Mouse (Mus musculus): ENCODE results near the gene Tmem29. TPM values are rescaled to one million over a fixed set of nuclear protein-coding genes. Genes with fewer than 3 reads are reported as not detected.
"Not testable (repeated sequence)": the region's sequence is repeated elsewhere in the genome, so short reads cannot be mapped to it uniquely, and the experiment has no call there.

Tmem29 gene
- total and polyA plus RNA-seq, 2 experiments from 2014 or later, result 0.92 to 9.3 TPM

DNA sequence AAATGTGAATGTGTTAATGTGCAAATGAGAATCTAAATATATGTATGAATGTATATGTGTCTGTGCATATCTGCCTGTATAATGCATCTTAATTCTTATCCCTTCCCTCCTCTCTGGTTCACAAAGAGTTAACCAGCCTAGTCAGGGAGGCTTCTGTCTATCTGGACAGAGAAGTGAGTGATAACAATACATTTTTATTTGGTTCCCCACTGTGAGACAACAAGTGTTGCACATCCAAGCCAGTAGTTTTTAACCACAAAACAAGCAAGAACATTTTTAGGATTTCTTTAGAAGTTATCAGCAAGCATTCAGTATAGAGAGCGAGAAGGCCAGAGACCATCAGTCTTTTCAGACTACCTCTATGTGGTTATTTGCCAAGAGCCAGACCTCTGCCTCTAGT lies 12.5 kb upstream of the Tmem29 start:
- no peak for DNase-seq (ENCODE audit: low spot score)
- TF ChIP-seq CTCF (IDR thresholded peaks at IDR 0.05; ENCODE audit: low read depth) (no peak), EP300 (IDR thresholded peaks at IDR 0.05; ENCODE audit: low read depth) (no peak)
- Histone ChIP-seq H3K9ac (replicated peaks; ENCODE audit: low read depth, low read length) (no peak overlapping the region), H3K27ac (ENCODE audit: low read depth) (no peak overlapping the region), H3K4me3 (ENCODE audit: low read depth, low read length) (no peak overlapping the region), H3K27me3 (ENCODE audit: control insufficient read depth, insufficient read depth, low read length) (no peaks in the 10 kb centered on the region), H3K4me2 (ENCODE audit: low read depth, low read length) (no peak overlapping the region), H3K4me1 (ENCODE audit: control insufficient read depth, insufficient read depth) (no peaks in the 10 kb centered on the region), H3K9me3 (replicated peaks; ENCODE audit: control insufficient read depth, low read length) (no peaks in the 10 kb centered on the region), H3K36me3 (replicated peaks; ENCODE audit: control insufficient read depth, insufficient read depth, low read length) (no peaks in the 10 kb centered on the region)
- ATAC-seq (ENCODE audit: insufficient read depth, low read depth), result no peak
- 60% methylated on average over 1 of the region's 1 CpGs for WGBS

- no peak for TF ChIP-seq EP300 (IDR thresholded peaks at IDR 0.05; ENCODE audit: low read depth)
- no peak for TF ChIP-seq CTCF (IDR thresholded peaks at IDR 0.05; ENCODE audit: low read depth)
- WGBS, result 66% methylated on average over 2 of the region's 2 CpGs
- H3K27me3 ChIP-seq (ENCODE audit: control insufficient read depth, insufficient read depth, low read length), result no peaks in the 10 kb centered on the region
- no peak overlapping the region for H3K4me3 ChIP-seq (ENCODE audit: low read depth, low read length)
- H3K36me3 ChIP-seq (replicated peaks; ENCODE audit: control insufficient read depth, insufficient read depth, low read length), result no peaks in the 10 kb centered on the region
- no peak overlapping the region for H3K4me2 ChIP-seq (ENCODE audit: low read depth, low read length)
- no peak for ATAC-seq (ENCODE audit: insufficient read depth, low read depth)
- no peak for DNase-seq (ENCODE audit: low spot score)
- no peaks in the 10 kb centered on the region for H3K4me1 ChIP-seq (ENCODE audit: control insufficient read depth, insufficient read depth)
- H3K27ac ChIP-seq (ENCODE audit: low read depth), result no peak overlapping the region
- no peaks in the 10 kb centered on the region for H3K9me3 ChIP-seq (replicated peaks; ENCODE audit: control insufficient read depth, low read length)
- H3K9ac ChIP-seq (replicated peaks; ENCODE audit: low read depth, low read length), result no peak overlapping the region
These were observed 9.3 kb upstream of the Tmem29 start for GRCm38 (mm10) chrX:150468266-150468665.

DNA sequence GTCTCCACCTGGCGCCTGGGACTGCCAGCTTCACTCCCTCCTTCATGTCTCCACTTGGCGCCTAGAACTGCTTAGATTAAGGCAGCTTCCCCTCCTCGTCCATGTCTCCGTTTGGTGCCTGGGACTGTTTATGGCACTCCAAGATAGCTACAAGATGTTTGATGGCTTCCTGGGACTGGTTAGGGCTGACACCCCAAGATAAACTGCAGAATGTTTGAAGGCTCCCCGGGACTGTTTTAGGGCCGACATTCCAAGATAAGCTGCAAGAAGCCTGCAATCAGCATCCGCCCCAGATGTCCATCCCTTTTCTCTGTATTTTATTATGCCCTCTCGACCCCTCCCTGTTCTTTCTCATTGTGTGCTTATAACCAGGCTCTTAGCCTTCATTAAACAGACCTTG lies 7.9 kb upstream of the Tmem29 start:
- not testable (repeated sequence) for H3K4me2 ChIP-seq (ENCODE audit: low read depth, low read length); H3K9ac ChIP-seq (replicated peaks; ENCODE audit: low read depth, low read length); H3K36me3 ChIP-seq (replicated peaks; ENCODE audit: control insufficient read depth, insufficient read depth, low read length); H3K27ac ChIP-seq (ENCODE audit: low read depth); H3K9me3 ChIP-seq (replicated peaks; ENCODE audit: control insufficient read depth, low read length); H3K4me3 ChIP-seq (ENCODE audit: low read depth, low read length); ATAC-seq (ENCODE audit: insufficient read depth, low read depth); H3K4me1 ChIP-seq (ENCODE audit: control insufficient read depth, insufficient read depth); DNase-seq (ENCODE audit: low spot score); H3K27me3 ChIP-seq (ENCODE audit: control insufficient read depth, insufficient read depth, low read length)
- 49% methylated on average over 8 of the region's 8 CpGs for WGBS

DNA sequence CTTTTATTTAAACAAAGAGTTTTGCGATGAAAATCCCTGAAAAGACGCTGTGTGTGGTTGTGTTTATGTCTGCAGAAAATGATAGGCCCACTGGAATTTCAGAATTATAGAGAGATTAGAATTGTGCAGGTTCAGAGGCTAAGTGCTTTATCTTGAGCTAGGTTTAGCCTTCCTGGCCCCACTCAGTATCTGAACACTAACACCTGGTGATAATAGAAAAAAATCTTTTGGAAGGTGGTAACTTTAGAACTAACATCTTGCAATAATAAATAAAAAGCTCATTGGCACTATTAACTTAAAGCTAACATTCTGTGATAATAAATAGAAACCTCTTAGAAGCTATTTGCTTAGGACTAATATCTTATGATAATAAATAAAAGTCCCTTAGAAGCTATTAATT lies 1.2 kb upstream of the Tmem29 start:
- no peaks in the 10 kb centered on the region for H3K36me3 ChIP-seq (replicated peaks; ENCODE audit: control insufficient read depth, insufficient read depth, low read length)
- no peaks in the 10 kb centered on the region for H3K27me3 ChIP-seq (ENCODE audit: control insufficient read depth, insufficient read depth, low read length)
- no peak overlapping the region for H3K9ac ChIP-seq (replicated peaks; ENCODE audit: low read depth, low read length)
- H3K9me3 ChIP-seq (replicated peaks; ENCODE audit: control insufficient read depth, low read length), result no peaks in the 10 kb centered on the region
- WGBS, result 65% methylated on average over 2 of the region's 2 CpGs
- no peak overlapping the region for H3K4me3 ChIP-seq (ENCODE audit: low read depth, low read length)
- no peak overlapping the region for H3K27ac ChIP-seq (ENCODE audit: low read depth)
- TF ChIP-seq CTCF (IDR thresholded peaks at IDR 0.05; ENCODE audit: low read depth) (no peak), EP300 (IDR thresholded peaks at IDR 0.05; ENCODE audit: low read depth) (no peak)
- DNase-seq (ENCODE audit: low spot score) (no peak), ATAC-seq (ENCODE audit: insufficient read depth, low read depth) (no peak)
- H3K4me1 ChIP-seq (ENCODE audit: control insufficient read depth, insufficient read depth), result no peaks in the 10 kb centered on the region
- no peak overlapping the region for H3K4me2 ChIP-seq (ENCODE audit: low read depth, low read length)

DNA sequence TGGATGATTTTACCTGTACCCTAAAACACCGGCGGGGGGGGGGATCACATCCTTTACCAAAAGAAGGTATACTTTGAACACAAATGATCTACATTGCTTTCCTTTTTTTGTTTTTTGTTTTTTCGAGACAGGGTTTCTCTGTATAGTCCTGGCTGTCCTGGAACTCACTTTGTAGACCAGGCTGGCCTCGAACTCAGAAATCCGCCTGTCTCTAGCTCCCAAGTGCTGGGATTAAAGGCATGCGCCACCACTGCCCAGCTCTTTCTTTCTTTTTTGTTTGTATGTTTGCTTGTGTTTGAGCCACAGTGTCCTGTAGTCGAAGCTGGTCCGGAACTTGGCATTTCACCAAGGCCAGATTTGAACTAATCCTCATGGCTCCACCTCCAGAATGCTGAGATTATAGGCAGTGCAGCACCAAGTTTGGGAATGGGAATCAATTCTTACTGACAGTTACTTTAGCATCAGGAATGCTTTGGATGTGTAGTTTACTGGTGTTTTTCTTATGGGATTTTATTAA lies 515 bp upstream of the Tmem29 start:
- peak; percentile 7 for DNase-seq (ENCODE audit: low spot score)
- ATAC-seq (ENCODE audit: insufficient read depth, low read depth), result no peak
- 46% methylated on average over 8 of the region's 8 CpGs for WGBS
- 0 out of 2 replicates have a peak overlapping the region, but pooled peaks have one; percentile 6 for H3K9ac ChIP-seq (replicated peaks; ENCODE audit: low read depth, low read length)
- peak overlapping the region; percentile 58 for H3K4me3 ChIP-seq (ENCODE audit: low read depth, low read length)
- H3K9me3 ChIP-seq (replicated peaks; ENCODE audit: control insufficient read depth, low read length), result no peaks in the 10 kb centered on the region
- peak overlapping the region; percentile 49 for H3K4me2 ChIP-seq (ENCODE audit: low read depth, low read length)
- no peaks in the 10 kb centered on the region for H3K27me3 ChIP-seq (ENCODE audit: control insufficient read depth, insufficient read depth, low read length)
- H3K4me1 ChIP-seq (ENCODE audit: control insufficient read depth, insufficient read depth), result no peaks in the 10 kb centered on the region
- H3K36me3 ChIP-seq (replicated peaks; ENCODE audit: control insufficient read depth, insufficient read depth, low read length), result no peaks in the 10 kb centered on the region
- peak overlapping the region; percentile 27; the same call in 1 of the 2 replicates for H3K27ac ChIP-seq (ENCODE audit: low read depth)
- TF ChIP-seq EP300 (IDR thresholded peaks at IDR 0.05; ENCODE audit: low read depth), result no peak
- TF ChIP-seq CTCF (IDR thresholded peaks at IDR 0.05; ENCODE audit: low read depth), result no peak

DNA sequence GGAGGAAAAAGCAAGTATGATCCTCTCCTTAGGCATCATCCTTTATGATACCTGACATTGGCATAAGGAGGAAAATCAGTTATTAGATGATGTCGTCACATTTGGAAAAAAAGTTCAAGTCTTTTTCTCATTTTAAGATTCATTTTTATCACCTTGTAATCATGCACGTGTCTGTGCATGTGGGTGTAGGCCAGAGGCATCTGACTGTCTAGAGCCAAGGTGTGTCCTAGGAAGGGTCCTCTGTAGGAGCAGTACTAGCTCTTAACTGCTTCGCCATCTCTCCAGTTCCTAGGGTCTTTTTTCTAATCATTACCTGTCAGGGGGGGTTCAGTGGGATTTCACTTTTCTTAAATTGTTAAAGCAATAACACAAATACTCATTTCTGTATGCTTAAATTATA lies 818 bp downstream of the Tmem29 start:
- no peaks in the 10 kb centered on the region for H3K36me3 ChIP-seq (replicated peaks; ENCODE audit: control insufficient read depth, insufficient read depth, low read length)
- H3K27me3 ChIP-seq (ENCODE audit: control insufficient read depth, insufficient read depth, low read length), result no peaks in the 10 kb centered on the region
- H3K4me3 ChIP-seq (ENCODE audit: low read depth, low read length), result no peak overlapping the region; the same call in 1 of the 2 replicates
- 48% methylated on average over 3 of the region's 3 CpGs for WGBS
- no peak overlapping the region for H3K9ac ChIP-seq (replicated peaks; ENCODE audit: low read depth, low read length)
- H3K27ac ChIP-seq (ENCODE audit: low read depth), result no peak overlapping the region
- no peaks in the 10 kb centered on the region for H3K4me1 ChIP-seq (ENCODE audit: control insufficient read depth, insufficient read depth)
- DNase-seq (ENCODE audit: low spot score) (no peak), ATAC-seq (ENCODE audit: insufficient read depth, low read depth) (no peak)
- peak overlapping the region; percentile 49; the same call in 1 of the 2 replicates for H3K4me2 ChIP-seq (ENCODE audit: low read depth, low read length)
- no peak for TF ChIP-seq CTCF (IDR thresholded peaks at IDR 0.05; ENCODE audit: low read depth)
- no peak for TF ChIP-seq EP300 (IDR thresholded peaks at IDR 0.05; ENCODE audit: low read depth)
- no peaks in the 10 kb centered on the region for H3K9me3 ChIP-seq (replicated peaks; ENCODE audit: control insufficient read depth, low read length)
